Mouse (Mus musculus) MEL (cell line): Measurements from ENCODE around the gene A3galt2. TPM values are rescaled to one million over a fixed set of nuclear protein-coding genes. Genes with fewer than 3 reads are reported as not detected.

Experiments used
- DNase-seq: peaks from one replicate; pipeline ENCODE4 v3.0.0; 2011; ENCODE audit warnings: low read depth, low spot score
- H3K27ac ChIP-seq: 2 replicates; pipeline ENCODE4 v1.5.1; 2012; ENCODE audit warnings: low read depth, mild to moderate bottlenecking, control low read depth, low read length, moderate library complexity; ENCODE audit not compliant: control insufficient read depth
- H3K27me3 ChIP-seq, 2 experiments: fragments of 150-350 bp in 1 of 2; sonication (generic) in 1 of 2; 2 replicates each; pipeline ENCODE4 v1.6.1; 2012; ENCODE audit warnings: low read length in 2 of 2, mild to moderate bottlenecking in 2 of 2, improper control_type of control experiment in 1 of 2, moderate library complexity in 1 of 2; ENCODE audit not compliant: insufficient read depth in 2 of 2, control insufficient read depth in 1 of 2
- H3K36me3 ChIP-seq, 2 experiments: 2 replicates each; pipeline ENCODE4 v1.6.1; 2012 to 2014; ENCODE audit warnings: low read length in 2 of 2, improper control_type of control experiment in 1 of 2, inconsistent platforms in 1 of 2, mild to moderate bottlenecking in 1 of 2; ENCODE audit not compliant: insufficient read depth in 2 of 2, control insufficient read depth in 1 of 2
- H3K4me1 ChIP-seq, 2 experiments: fragments of 150-350 bp in 1 of 2; sonication (generic) in 1 of 2; 2 replicates each; pipeline ENCODE4 v1.6.1; 2012; ENCODE audit warnings: low read length in 2 of 2, improper control_type of control experiment in 1 of 2, mild to moderate bottlenecking in 1 of 2; ENCODE audit not compliant: insufficient read depth in 2 of 2, control insufficient read depth in 1 of 2
- H3K4me3 ChIP-seq, 2 experiments: fragments of 150-350 bp in 1 of 2; sonication (generic) in 1 of 2; 2 replicates each; pipeline ENCODE4 v1.5.1; 2012; ENCODE audit warnings: low read depth in 2 of 2, low read length in 2 of 2, mild to moderate bottlenecking in 2 of 2, moderate library complexity in 2 of 2, control low read depth in 1 of 2, improper control_type of control experiment in 1 of 2; ENCODE audit not compliant: control insufficient read depth in 1 of 2, insufficient read depth in 1 of 2
- H3K79me2 ChIP-seq: 2 replicates; pipeline ENCODE4 v1.6.1; 2012; ENCODE audit warnings: mild to moderate bottlenecking, low read length, moderate library complexity; ENCODE audit not compliant: control insufficient read depth, poor library complexity, insufficient read depth
- H3K9ac ChIP-seq: 2 replicates; pipeline ENCODE4 v1.6.1; 2012; ENCODE audit warnings: low read depth, mild to moderate bottlenecking, control low read depth, low read length, moderate library complexity; ENCODE audit not compliant: control insufficient read depth, poor library complexity, severe bottlenecking
- H3K9me3 ChIP-seq: fragments of 150-350 bp; sonication (generic); replicated peaks from 2 replicates; pipeline ENCODE4 v1.6.1; 2012; ENCODE audit warnings: mild to moderate bottlenecking, low read length, improper control_type of control experiment, moderate library complexity; ENCODE audit not compliant: insufficient read depth
- BHLHE40 ChIP-seq: IDR thresholded peaks from 2 replicates; pipeline ENCODE4 v1.6.1; 2012; ENCODE audit warnings: low read depth, mild to moderate bottlenecking, inconsistent platforms, low read length, improper control_type of control experiment, borderline replicate concordance
- CHD1 ChIP-seq: IDR thresholded peaks from 2 replicates; pipeline ENCODE4 v1.6.1; 2012; ENCODE audit warnings: low read depth, mild to moderate bottlenecking, inconsistent platforms, low read length, improper control_type of control experiment
- CTCF ChIP-seq, 3 experiments: IDR thresholded peaks in 2 of 3; conservative IDR thresholded peaks in 1 of 3; 2 replicates each; pipeline ENCODE4 v1.5.1; 2011 to 2012; ENCODE audit warnings: low read length in 3 of 3, low read depth in 2 of 3, mild to moderate bottlenecking in 2 of 3, improper control_type of control experiment in 1 of 3, inconsistent platforms in 1 of 3, mixed read lengths in 1 of 3, moderate library complexity in 1 of 3; ENCODE audit not compliant: control insufficient read depth in 1 of 3, insufficient read depth in 1 of 3, poor library complexity in 1 of 3, severe bottlenecking in 1 of 3
- ELF1 ChIP-seq: IDR thresholded peaks from 2 replicates; pipeline ENCODE4 v1.6.1; 2014; ENCODE audit warnings: low read depth, mild to moderate bottlenecking, inconsistent platforms, low read length, improper control_type of control experiment, moderate library complexity
- EP300 ChIP-seq, 2 experiments: IDR thresholded peaks; 2 replicates each; pipeline ENCODE4 v1.6.1; 2011; ENCODE audit warnings: improper control_type of control experiment in 2 of 2, low read length in 2 of 2, low read depth in 1 of 2, mild to moderate bottlenecking in 1 of 2
- ETS1 ChIP-seq: IDR thresholded peaks from 2 replicates; pipeline ENCODE4 v1.6.1; 2012; ENCODE audit warnings: low read depth, mild to moderate bottlenecking, inconsistent platforms, low read length, improper control_type of control experiment, moderate library complexity
- GATA1 ChIP-seq: IDR thresholded peaks from 2 replicates; pipeline ENCODE4 v1.6.1; 2011; ENCODE audit warnings: low read depth, low read length, improper control_type of control experiment
- HCFC1 ChIP-seq: IDR thresholded peaks from 2 replicates; pipeline ENCODE4 v1.6.1; 2012; ENCODE audit warnings: low read depth, mild to moderate bottlenecking, inconsistent platforms, low read length, improper control_type of control experiment, moderate library complexity
- MAFK ChIP-seq: IDR thresholded peaks from 2 replicates; pipeline ENCODE4 v1.6.1; 2011; ENCODE audit warnings: low read depth, mild to moderate bottlenecking, low read length, improper control_type of control experiment, borderline replicate concordance
- MAX ChIP-seq: IDR thresholded peaks from 2 replicates; pipeline ENCODE4 v1.6.1; 2011; ENCODE audit warnings: low read length, improper control_type of control experiment
- MAZ ChIP-seq: IDR thresholded peaks from 2 replicates; pipeline ENCODE4 v1.6.1; 2012; ENCODE audit warnings: low read depth, mild to moderate bottlenecking, inconsistent platforms, low read length, improper control_type of control experiment
- MEF2A ChIP-seq: IDR thresholded peaks from 2 replicates; pipeline ENCODE4 v1.6.1; 2014; ENCODE audit warnings: low read depth, mild to moderate bottlenecking, inconsistent platforms, low read length, improper control_type of control experiment; ENCODE audit not compliant: poor library complexity, insufficient replicate concordance, severe bottlenecking; ENCODE audit errors: extremely low read depth
- MYB ChIP-seq: IDR thresholded peaks from 2 replicates; pipeline ENCODE4 v1.6.1; 2011; ENCODE audit warnings: mild to moderate bottlenecking, low read depth, low read length, improper control_type of control experiment
- POLR2AphosphoS2 ChIP-seq: IDR thresholded peaks from 2 replicates; pipeline ENCODE4 v1.6.1; 2011; ENCODE audit warnings: low read length, improper control_type of control experiment
- POLR2AphosphoS5 ChIP-seq: IDR thresholded peaks from 2 replicates; pipeline ENCODE4 v1.6.1; 2012; ENCODE audit warnings: low read depth, borderline replicate concordance, mild to moderate bottlenecking, inconsistent platforms, low read length, moderate library complexity, mixed read lengths
- RAD21 ChIP-seq: IDR thresholded peaks from 2 replicates; pipeline ENCODE4 v1.6.1; 2011; ENCODE audit warnings: mild to moderate bottlenecking, low read depth, low read length, improper control_type of control experiment
- RCOR1 ChIP-seq: IDR thresholded peaks from 2 replicates; pipeline ENCODE4 v1.6.1; 2012; ENCODE audit warnings: low read depth, mild to moderate bottlenecking, inconsistent platforms, low read length, improper control_type of control experiment
- SIN3A ChIP-seq: IDR thresholded peaks from 2 replicates; pipeline ENCODE4 v1.6.1; 2012; ENCODE audit warnings: low read length, improper control_type of control experiment, inconsistent platforms
- SMC3 ChIP-seq: IDR thresholded peaks from 2 replicates; pipeline ENCODE4 v1.6.1; 2011; ENCODE audit warnings: low read depth, low read length, improper control_type of control experiment
- TBP ChIP-seq: IDR thresholded peaks from 2 replicates; pipeline ENCODE4 v1.8.0; 2011; ENCODE audit warnings: low read depth, low read length, improper control_type of control experiment
- UBTF ChIP-seq: IDR thresholded peaks from 2 replicates; pipeline ENCODE4 v1.6.1; 2012; ENCODE audit warnings: low read depth, mild to moderate bottlenecking, inconsistent platforms, low read length, improper control_type of control experiment, moderate library complexity, borderline replicate concordance; ENCODE audit not compliant: insufficient read depth
- USF1 ChIP-seq: IDR thresholded peaks from 2 replicates; pipeline ENCODE4 v1.6.1; 2014; ENCODE audit warnings: low read depth, mild to moderate bottlenecking, inconsistent platforms, low read length, improper control_type of control experiment, moderate library complexity
- USF2 ChIP-seq, 2 experiments: IDR thresholded peaks; 2 replicates each; pipeline ENCODE4 v1.6.1; 2011 to 2012; ENCODE audit warnings: improper control_type of control experiment in 2 of 2, low read length in 2 of 2, borderline replicate concordance in 1 of 2, inconsistent platforms in 1 of 2, low read depth in 1 of 2, mild to moderate bottlenecking in 1 of 2; ENCODE audit not compliant: insufficient read depth in 1 of 2
- ZC3H11A ChIP-seq: IDR thresholded peaks from 2 replicates; pipeline ENCODE4 v1.6.1; 2012; ENCODE audit warnings: low read depth, mild to moderate bottlenecking, inconsistent platforms, low read length, improper control_type of control experiment
- ZKSCAN1 ChIP-seq: IDR thresholded peaks from 2 replicates; pipeline ENCODE4 v1.6.1; 2012; ENCODE audit warnings: low read depth, mild to moderate bottlenecking, inconsistent platforms, low read length, improper control_type of control experiment, moderate library complexity
- ZMIZ1 ChIP-seq: IDR thresholded peaks from 2 replicates; pipeline ENCODE4 v1.6.1; 2012; ENCODE audit warnings: low read depth, mild to moderate bottlenecking, inconsistent platforms, low read length, improper control_type of control experiment, moderate library complexity
- ZNF384 ChIP-seq: IDR thresholded peaks from 2 replicates; pipeline ENCODE4 v1.6.1; 2012; ENCODE audit warnings: low read depth, mild to moderate bottlenecking, inconsistent platforms, low read length, improper control_type of control experiment
- polyA plus RNA-seq, 2 experiments: library from polyadenylated mRNA; stranded (reverse) in 1 of 2; unstranded in 1 of 2; fragments of >175 nt in 1 of 2; fragments of >200 nt in 1 of 2; gene quantifications; 2 replicates each; pipeline versions ENCODE4 v1.2.1 to v1.2.4; 2012; ENCODE audit warnings: low replicate concordance in 2 of 2, low read depth in 1 of 2; ENCODE audit not compliant: insufficient read length in 2 of 2, insufficient read depth in 1 of 2, missing spikeins in 1 of 2
- total RNA-seq: library from RNA; depleted of rRNA; stranded (reverse); fragments of 300-350 nt; gene quantifications from 2 replicates; pipeline ENCODE4 v1.2.3, GENCODE M21; 2012

Gene A3galt2
- total and polyA plus RNA-seq, 3 experiments: 0.06 TPM; not detected in 2

DNA sequence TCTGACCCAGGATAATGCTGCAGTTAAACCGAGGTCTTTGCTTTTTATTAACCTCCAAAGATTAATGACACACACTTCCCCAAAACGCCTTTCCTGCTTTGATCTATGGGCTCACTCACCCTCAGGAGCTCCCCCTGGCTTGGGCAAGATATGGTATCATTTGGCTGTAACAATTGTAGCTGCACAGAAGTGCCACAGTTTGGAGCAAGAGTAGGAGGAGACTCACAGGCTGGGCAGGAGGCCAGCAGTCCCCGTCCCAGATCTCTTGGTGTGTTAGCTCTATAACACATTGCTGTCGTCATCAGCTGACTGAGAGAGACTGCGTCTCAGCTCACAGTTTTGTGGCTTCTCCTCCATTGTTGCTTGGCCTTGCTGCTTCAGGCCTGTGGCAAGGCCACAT lies 35.1 kb upstream of the A3galt2 start (continued):
- TF ChIP-seq MEF2A: no peak
- TF ChIP-seq MAX: no peak
- TF ChIP-seq RCOR1: peak; percentile 86
- 0 out of 2 replicates have a peak, but pooled peaks have one; percentile 37 for TF ChIP-seq MYB
- no peak for TF ChIP-seq BHLHE40
- TF ChIP-seq ZKSCAN1: no peak
- no peak for TF ChIP-seq POLR2AphosphoS5
- TF ChIP-seq MAFK: no peak; the same call in 1 of the 2 replicates
- TF ChIP-seq USF2 (IDR thresholded peaks at IDR 0.05; ENCODE audit: borderline replicate concordance in 1 of 2, insufficient read depth in 1 of 2, low read depth in 1 of 2, low read length in 2 of 2): no peak
- peak; percentile 44; the same call in 1 of the 2 replicates for TF ChIP-seq POLR2AphosphoS2
- 0 out of 2 replicates have a peak, but pooled peaks have one; percentile 25 for TF ChIP-seq MAZ
- no peak for TF ChIP-seq RAD21

DNA sequence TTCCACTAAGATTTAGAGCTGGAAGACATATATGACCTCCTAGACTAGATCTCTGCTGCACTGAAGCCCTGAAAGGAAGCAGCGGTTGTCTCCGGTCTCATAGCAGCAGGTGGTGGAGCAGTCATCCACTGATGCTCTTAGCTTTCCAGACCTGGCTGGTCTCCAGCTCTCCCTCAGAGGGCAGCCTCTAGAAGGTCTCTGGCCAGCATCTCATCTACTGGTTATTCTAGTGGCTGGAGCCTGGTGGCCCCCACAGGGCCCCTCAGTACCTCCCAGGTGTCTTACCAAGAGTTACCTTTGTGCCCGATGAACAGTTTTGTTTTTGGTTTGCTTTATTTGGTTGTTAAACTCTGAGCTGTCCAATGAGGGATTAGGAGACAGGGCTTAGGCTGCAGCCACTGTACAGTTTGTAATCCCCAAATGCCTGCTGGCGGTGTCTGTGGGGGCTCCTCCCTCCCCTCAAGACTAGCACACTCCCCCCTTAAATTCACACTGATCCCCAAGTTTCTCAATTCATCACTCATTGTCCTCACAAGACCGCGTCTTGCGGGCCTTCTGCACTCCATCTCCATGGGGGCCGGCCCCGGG lies 34.0 kb upstream of the A3galt2 start:
- TF ChIP-seq ZKSCAN1 (no peak), CTCF (IDR thresholded peaks at IDR 0.05 in 2 of 3, conservative IDR thresholded peaks at IDR 0.05 in 1 of 3; ENCODE audit: control insufficient read depth in 1 of 3, insufficient read depth in 1 of 3, low read depth in 2 of 3, low read length in 3 of 3, poor library complexity in 1 of 3, severe bottlenecking in 1 of 3) (no peak), ELF1 (no peak), SMC3 (no peak)
- TF ChIP-seq, all 39 proteins: peak for 0
- Histone ChIP-seq H3K4me3 (no peak overlapping the region), H3K27me3 (no peaks in the 10 kb centered on the region), H3K79me2 (no peaks in the 10 kb centered on the region), H3K9ac (no peak overlapping the region), H3K36me3 (peaks cover 0 to 18% of the 10 kb centered on the region in 2 experiments; a peak in 2 of 4 replicates), H3K9me3 (no peaks in the 10 kb centered on the region), H3K27ac (no peak overlapping the region), H3K4me1 (peaks cover 6 to 15% of the 10 kb centered on the region in 2 experiments)
- DNase-seq: no peak

DNA sequence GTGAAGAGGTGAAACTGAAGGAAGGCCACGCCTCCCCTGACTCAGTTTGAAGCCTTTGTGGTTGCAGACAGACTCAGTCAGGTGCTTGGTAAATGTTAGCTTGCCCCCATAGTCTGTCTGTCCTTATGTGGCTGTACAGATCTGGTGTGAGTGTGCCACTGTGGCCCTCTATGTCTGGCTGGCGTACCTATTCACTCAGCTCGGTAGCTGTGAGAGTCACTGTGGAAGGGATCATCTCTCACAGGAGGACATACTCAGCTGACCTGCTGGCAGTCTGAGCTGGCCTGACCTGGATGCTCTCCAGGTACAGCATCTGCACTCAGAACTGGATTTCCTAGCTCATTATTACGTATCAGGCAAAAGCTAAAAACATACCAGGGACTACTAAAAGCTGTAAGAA lies 33.4 kb upstream of the A3galt2 start:
- Histone ChIP-seq H3K4me1 (peaks cover 6 to 21% of the 10 kb centered on the region in 2 experiments), H3K36me3 (peaks cover 0 to 23% of the 10 kb centered on the region in 2 experiments; a peak in 2 of 4 replicates), H3K79me2 (no peaks in the 10 kb centered on the region), H3K27ac (no peak overlapping the region), H3K9ac (no peak overlapping the region), H3K4me3 (no peak overlapping the region), H3K9me3 (no peaks in the 10 kb centered on the region), H3K27me3 (no peaks in the 10 kb centered on the region)
- DNase-seq: no peak
- TF ChIP-seq ZC3H11A (no peak), POLR2AphosphoS2 (no peak), ETS1 (no peak), USF1 (no peak), UBTF (no peak), ZNF384 (no peak), EP300 (IDR thresholded peaks at IDR 0.05; ENCODE audit: low read depth in 1 of 2, low read length in 2 of 2) (no peak), MAZ (no peak), SIN3A (no peak), ZMIZ1 (no peak), TBP (no peak), ZKSCAN1 (no peak), RAD21 (no peak), HCFC1 (no peak), CHD1 (no peak), GATA1 (no peak), USF2 (IDR thresholded peaks at IDR 0.05; ENCODE audit: borderline replicate concordance in 1 of 2, insufficient read depth in 1 of 2, low read depth in 1 of 2, low read length in 2 of 2) (no peak), MYB (no peak)
